Mouse (Mus musculus) neural tube, embryonic 15.5 days (tissue): ENCODE data around the gene Skor1. TPM values are rescaled to one million over a fixed set of nuclear protein-coding genes. Genes with fewer than 3 reads are reported as not detected.

Experiments used
- ATAC-seq: fragments of 200-750 bp; cut with Nextera tagmentation; 2 replicates; pipeline ENCODE4 v1.8.0; 2017; ENCODE audit warnings: mild to moderate bottlenecking, moderate TSS enrichment, moderate library complexity; ENCODE audit not compliant: low FRiP score
- H3K27ac ChIP-seq: fragments of 300-500 bp; sonication (generic); replicated peaks from 2 replicates; pipeline ENCODE4 v1.5.1; 2015; ENCODE audit warnings: mild to moderate bottlenecking, inconsistent platforms
- H3K27me3 ChIP-seq: fragments of 300-500 bp; sonication (generic); replicated peaks from 2 replicates; pipeline ENCODE4 v1.6.1; 2015; ENCODE audit warnings: inconsistent platforms
- H3K36me3 ChIP-seq: fragments of 300-500 bp; sonication (generic); 2 replicates; pipeline ENCODE4 v1.6.1; 2015; ENCODE audit warnings: inconsistent platforms
- H3K4me1 ChIP-seq: fragments of 300-500 bp; sonication (generic); 2 replicates; pipeline ENCODE4 v1.6.1; 2015; ENCODE audit warnings: inconsistent platforms
- H3K4me2 ChIP-seq: fragments of 300-500 bp; sonication (generic); 2 replicates; pipeline ENCODE4 v1.6.1; 2015; ENCODE audit warnings: inconsistent platforms, mild to moderate bottlenecking, moderate library complexity
- H3K4me3 ChIP-seq: fragments of 300-500 bp; sonication (generic); replicated peaks from 2 replicates; pipeline ENCODE4 v1.5.1; 2015; ENCODE audit warnings: mild to moderate bottlenecking, inconsistent platforms
- H3K9ac ChIP-seq: fragments of 300-500 bp; sonication (generic); replicated peaks from 2 replicates; pipeline ENCODE4 v1.6.1; 2015; ENCODE audit warnings: mild to moderate bottlenecking, inconsistent platforms
- H3K9me3 ChIP-seq: fragments of 300-500 bp; sonication (generic); replicated peaks from 2 replicates; pipeline ENCODE4 v1.6.1; 2016; ENCODE audit warnings: inconsistent platforms
- WGBS: fragments of 180-500 bp; shearing (Covaris S2); methylation state at CpG from one replicate; pipeline ENCODE4 v1.1.7; 2015; ENCODE audit warnings: mixed read lengths; 5-methylcytosine and 5-hydroxymethylcytosine counted together
- polyA plus RNA-seq: library from polyadenylated mRNA; unstranded; fragments of >200 nt; fragmentation: Nextera tagmentation; extraction: Ambion mirVana; gene quantifications from 2 replicates; pipeline ENCODE4 v1.2.1, GENCODE M21; 2015

Skor1 gene
- polyA plus RNA-seq, 1 experiment from 2014 or later, result 18.7 TPM

- 90% methylated on average over 4 of the region's 4 CpGs for WGBS
- Histone ChIP-seq H3K27ac (no peak overlapping the region), H3K9ac (no peak overlapping the region), H3K36me3 (no peaks in the 10 kb centered on the region), H3K4me2 (no peak overlapping the region), H3K27me3 (no peaks in the 10 kb centered on the region), H3K4me1 (no peaks in the 10 kb centered on the region), H3K9me3 (no peaks in the 10 kb centered on the region), H3K4me3 (no peak overlapping the region)
- no peak for ATAC-seq
These were observed 49.4 kb downstream of the Skor1 start for GRCm38 (mm10) chr9:63099344-63099743.

- H3K4me2 ChIP-seq, result no peak overlapping the region
- H3K9me3 ChIP-seq, result no peaks in the 10 kb centered on the region
- H3K4me1 ChIP-seq, result no peaks in the 10 kb centered on the region
- no peak overlapping the region for H3K27ac ChIP-seq
- no peaks in the 10 kb centered on the region for H3K27me3 ChIP-seq
- 81% methylated on average over 4 of the region's 4 CpGs for WGBS
- H3K36me3 ChIP-seq, result no peaks in the 10 kb centered on the region
- ATAC-seq, result no peak
- no peak overlapping the region for H3K9ac ChIP-seq
- no peak overlapping the region for H3K4me3 ChIP-seq
These were observed 49.9 kb downstream of the Skor1 start for GRCm38 (mm10) chr9:63098887-63099286.

GRCm38 (mm10) chr9:63097204-63097603 is 51.6 kb downstream of the Skor1 start:
- WGBS, result 88% methylated on average over 1 of the region's 1 CpGs
- H3K4me1 ChIP-seq, result peaks cover 12% of the 10 kb centered on the region
- H3K9me3 ChIP-seq, result no peaks in the 10 kb centered on the region
- no peak overlapping the region for H3K27ac ChIP-seq
- no peak overlapping the region for H3K9ac ChIP-seq
- H3K4me3 ChIP-seq, result no peak overlapping the region
- no peak overlapping the region for H3K4me2 ChIP-seq
- H3K27me3 ChIP-seq, result no peaks in the 10 kb centered on the region
- ATAC-seq, result no peak
- no peaks in the 10 kb centered on the region for H3K36me3 ChIP-seq

GRCm38 (mm10) chr9:63094030-63094429 is 54.7 kb downstream of the Skor1 start:
- Histone ChIP-seq H3K9me3 (no peaks in the 10 kb centered on the region), H3K36me3 (no peaks in the 10 kb centered on the region), H3K4me2 (no peak overlapping the region), H3K27ac (no peak overlapping the region), H3K27me3 (no peaks in the 10 kb centered on the region), H3K4me3 (no peak overlapping the region), H3K4me1 (peaks cover 30% of the 10 kb centered on the region), H3K9ac (no peak overlapping the region)
- no peak for ATAC-seq
- 69% methylated on average over 1 of the region's 1 CpGs for WGBS

GRCm38 (mm10) chr9:63092567-63092966 is 56.2 kb downstream of the Skor1 start:
- H3K9ac ChIP-seq, result 0 out of 2 replicates have a peak overlapping the region, but pooled peaks have one; percentile 20
- no peak for ATAC-seq
- H3K4me2 ChIP-seq, result peak overlapping the region; percentile 56
- no peaks in the 10 kb centered on the region for H3K9me3 ChIP-seq
- peaks cover 30% of the 10 kb centered on the region for H3K4me1 ChIP-seq
- H3K27ac ChIP-seq, result peak overlapping the region; percentile 83
- H3K27me3 ChIP-seq, result no peaks in the 10 kb centered on the region
- 9% methylated on average over 6 of the region's 6 CpGs for WGBS
- H3K4me3 ChIP-seq, result peak overlapping the region; percentile 25
- no peaks in the 10 kb centered on the region for H3K36me3 ChIP-seq

GRCm38 (mm10) chr9:63091971-63092528 is 56.7 kb downstream of the Skor1 start:
- peak; percentile 86; the same call in 1 of the 2 replicates for ATAC-seq
- Histone ChIP-seq H3K36me3 (no peaks in the 10 kb centered on the region), H3K4me3 (peak overlapping the region; percentile 25), H3K4me2 (peak overlapping the region; percentile 56), H3K9ac (0 out of 2 replicates have a peak overlapping the region, but pooled peaks have one; percentile 20), H3K27ac (peak overlapping the region; percentile 83), H3K4me1 (peaks cover 30% of the 10 kb centered on the region), H3K9me3 (no peaks in the 10 kb centered on the region), H3K27me3 (no peaks in the 10 kb centered on the region)
- 0% methylated on average over 13 of the region's 13 CpGs for WGBS

- Histone ChIP-seq H3K36me3 (no peaks in the 10 kb centered on the region), H3K4me1 (peaks cover 30% of the 10 kb centered on the region), H3K9ac (0 out of 2 replicates have a peak overlapping the region, but pooled peaks have one; percentile 20), H3K27ac (peak overlapping the region; percentile 83), H3K4me3 (0 out of 2 replicates have a peak overlapping the region, but pooled peaks have one; percentile 25), H3K9me3 (no peaks in the 10 kb centered on the region), H3K27me3 (no peaks in the 10 kb centered on the region), H3K4me2 (peak overlapping the region; percentile 56)
- 18% methylated on average over 23 of the region's 23 CpGs for WGBS
- no peak for ATAC-seq
These were observed 57.5 kb downstream of the Skor1 start for GRCm38 (mm10) chr9:63091101-63091921.

GRCm38 (mm10) chr9:63089141-63089540 is 59.6 kb downstream of the Skor1 start:
- no peak overlapping the region for H3K4me2 ChIP-seq
- no peak overlapping the region for H3K9ac ChIP-seq
- ATAC-seq, result no peak
- no peak overlapping the region for H3K27ac ChIP-seq
- H3K36me3 ChIP-seq, result no peaks in the 10 kb centered on the region
- H3K4me3 ChIP-seq, result no peak overlapping the region
- H3K9me3 ChIP-seq, result no peaks in the 10 kb centered on the region
- no peaks in the 10 kb centered on the region for H3K27me3 ChIP-seq
- peaks cover 30% of the 10 kb centered on the region for H3K4me1 ChIP-seq
- WGBS, result 99% methylated on average over 4 of the region's 4 CpGs

Other genes starting within 250 kb of the Skor1 start
- gene Pias1, start 161.0 kb downstream of the Skor1 start, polyA plus RNA-seq, result 51.7 and 56.2 TPM in 2 replicates
- gene Map2k5, start 228.9 kb upstream of the Skor1 start, polyA plus RNA-seq, result 33.3 and 34.3 TPM in 2 replicates